Mouse (Mus musculus) liver, adult 2 months (tissue): ENCODE data around the gene Gja4. TPM values are rescaled to one million over a fixed set of nuclear protein-coding genes. Genes with fewer than 3 reads are reported as not detected.

ENCODE experiments used
- DNase-seq: peaks from one replicate; pipeline ENCODE4 v3.0.0-alpha.2; 2011; ENCODE audit warnings: low read depth, low spot score; ENCODE audit errors: extremely low read depth
- H3K27ac ChIP-seq: fragments of 200-500 bp; replicated peaks from 2 replicates; pipeline ENCODE4 v1.5.1; 2012; ENCODE audit warnings: low read depth, mild to moderate bottlenecking, control low read depth, inconsistent platforms, low read length; ENCODE audit not compliant: insufficient read depth
- H3K27me3 ChIP-seq: fragments of 200-500 bp; 2 replicates; pipeline ENCODE4 v1.6.1; 2012; ENCODE audit warnings: mild to moderate bottlenecking, moderate library complexity, low read length, inconsistent platforms; ENCODE audit not compliant: control insufficient read depth, insufficient read depth
- H3K36me3 ChIP-seq: fragments of 200-500 bp; 2 replicates; pipeline ENCODE4 v1.6.1; 2012; ENCODE audit warnings: low read length, inconsistent platforms; ENCODE audit not compliant: control insufficient read depth, insufficient read depth
- H3K4me1 ChIP-seq: fragments of 200-500 bp; 2 replicates; pipeline ENCODE4 v1.6.1; 2011; ENCODE audit warnings: low read length; ENCODE audit not compliant: control insufficient read depth, insufficient read depth
- H3K4me3 ChIP-seq: fragments of 200-500 bp; 2 replicates; pipeline ENCODE4 v1.5.1; 2011; ENCODE audit warnings: low read depth, mild to moderate bottlenecking, control low read depth, low read length, moderate library complexity; ENCODE audit not compliant: insufficient read depth
- H3K79me2 ChIP-seq: fragments of 200-500 bp; 2 replicates; pipeline ENCODE4 v1.6.1; 2012; ENCODE audit warnings: inconsistent platforms, mild to moderate bottlenecking, low read length, moderate library complexity; ENCODE audit not compliant: control insufficient read depth, insufficient read depth
- H3K9ac ChIP-seq: fragments of 200-500 bp; 2 replicates; pipeline ENCODE4 v1.6.1; 2012; ENCODE audit warnings: low read depth, mild to moderate bottlenecking, control low read depth, inconsistent platforms, low read length
- CTCF ChIP-seq: fragments of 200-500 bp; IDR thresholded peaks from 2 replicates; pipeline ENCODE4 v1.5.1; 2011; ENCODE audit warnings: low read depth, low read length, control low read depth
- POLR2A ChIP-seq: fragments of 200-500 bp; IDR thresholded peaks from 2 replicates; pipeline ENCODE4 v1.6.1; 2011; ENCODE audit warnings: low read length, control low read depth; ENCODE audit not compliant: insufficient read depth; ENCODE audit errors: extremely low read depth
- WGBS: fragments of 180-500 bp; shearing (Covaris S2); methylation state at CpG from one replicate; pipeline ENCODE4 v1.1.7; 2018; 5-methylcytosine and 5-hydroxymethylcytosine counted together
- polyA plus RNA-seq: library from polyadenylated mRNA; depleted of rRNA; stranded (reverse); fragments of >200 nt; gene quantifications from 2 replicates; pipeline ENCODE4 v1.2.3, GENCODE M21; 2012; rRNA removed
- total RNA-seq: library from RNA; depleted of rRNA; stranded (reverse); fragments of >200 nt; gene quantifications from 2 replicates; pipeline ENCODE4 v1.2.3, GENCODE M21; 2014; rRNA removed

Gene Gja4
- 1.5 and 1.9 TPM in 2 replicates for total RNA-seq
- polyA plus RNA-seq: 8.0 and 8.8 TPM in 2 replicates

GRCm38 (mm10) chr4:127313861-127314260 lies at the start of gene Gja4:
Gja4 (minus strand) TSS chr4:127314039.
- Histone ChIP-seq H3K4me1 (no peaks in the 10 kb centered on the region), H3K9ac (peak within 1 kb of the TSS; percentile 77), H3K36me3 (no peaks in the 10 kb centered on the region), H3K27ac (peak within 1 kb of the TSS; percentile 45), H3K27me3 (no peaks in the 10 kb centered on the region), H3K79me2 (no peaks in the 10 kb centered on the region), H3K4me3 (peak within 1 kb of the TSS; percentile 71)
- DNase-seq: peak; percentile 34
- peak; percentile 71 for TF ChIP-seq POLR2A
- peak; percentile 48 for TF ChIP-seq CTCF
- 2% methylated on average over 25 of the region's 25 CpGs for WGBS

- H3K9ac ChIP-seq: no peak overlapping the region
- TF ChIP-seq CTCF (peak; percentile 36; the same call in 1 of the 2 replicates), POLR2A (no peak)
- DNase-seq: no peak
- H3K4me1 ChIP-seq: no peaks in the 10 kb centered on the region
- no peak overlapping the region for H3K27ac ChIP-seq
- no peaks in the 10 kb centered on the region for H3K36me3 ChIP-seq
- H3K79me2 ChIP-seq: no peaks in the 10 kb centered on the region
- no peak overlapping the region for H3K4me3 ChIP-seq
- no peaks in the 10 kb centered on the region for H3K27me3 ChIP-seq
- 54% methylated on average over 4 of the region's 4 CpGs for WGBS
These were observed 49.5 kb upstream of the Gja4 start for GRCm38 (mm10) chr4:127363331-127363730.

GRCm38 (mm10) chr4:127362520-127362919 lies 48.7 kb upstream of the Gja4 start:
- H3K9ac ChIP-seq: no peak overlapping the region
- no peaks in the 10 kb centered on the region for H3K79me2 ChIP-seq
- DNase-seq: no peak
- H3K4me1 ChIP-seq: no peaks in the 10 kb centered on the region
- no peak overlapping the region for H3K27ac ChIP-seq
- H3K4me3 ChIP-seq: no peak overlapping the region
- TF ChIP-seq CTCF (no peak), POLR2A (no peak)
- H3K36me3 ChIP-seq: no peaks in the 10 kb centered on the region
- H3K27me3 ChIP-seq: no peaks in the 10 kb centered on the region
- 80% methylated on average over 3 of the region's 3 CpGs for WGBS

- TF ChIP-seq CTCF (no peak), POLR2A (no peak)
These were observed 44.2 kb upstream of the Gja4 start, which contains the start of gene Gjb5 for GRCm38 (mm10) chr4:127358018-127358417. Gjb5 (minus strand) TSS chr4:127358181.

GRCm38 (mm10) chr4:127354506-127355485 lies 41.0 kb upstream of the Gja4 start:
- no peak for DNase-seq
- Histone ChIP-seq H3K4me3 (no peak overlapping the region), H3K79me2 (no peaks in the 10 kb centered on the region), H3K27me3 (no peaks in the 10 kb centered on the region), H3K36me3 (no peaks in the 10 kb centered on the region), H3K4me1 (no peaks in the 10 kb centered on the region), H3K9ac (no peak overlapping the region), H3K27ac (no peak overlapping the region)
- TF ChIP-seq POLR2A: no peak
- no peak for TF ChIP-seq CTCF
- 54% methylated on average over 15 of the region's 15 CpGs for WGBS

More at GRCm38 (mm10) chr4:127358018-127358417, 44.2 kb upstream of the Gja4 start, which contains the start of gene Gjb5:
- Histone ChIP-seq H3K27ac (no peak within 1 kb of the TSS), H3K4me3 (no peak within 1 kb of the TSS), H3K27me3 (no peaks in the 10 kb centered on the region), H3K79me2 (no peaks in the 10 kb centered on the region), H3K9ac (no peak within 1 kb of the TSS), H3K36me3 (no peaks in the 10 kb centered on the region), H3K4me1 (no peaks in the 10 kb centered on the region)
- no peak for DNase-seq
- 30% methylated on average over 5 of the region's 5 CpGs for WGBS

GRCm38 (mm10) chr4:127353951-127354438 lies 40.2 kb upstream of the Gja4 start, which contains the start of gene Gjb4:
Gjb4 (minus strand) TSS chr4:127354081.
- no peak for DNase-seq
- no peak within 1 kb of the TSS for H3K4me3 ChIP-seq
- no peak within 1 kb of the TSS for H3K9ac ChIP-seq
- no peaks in the 10 kb centered on the region for H3K79me2 ChIP-seq
- no peak for TF ChIP-seq CTCF
- TF ChIP-seq POLR2A: no peak
- no peaks in the 10 kb centered on the region for H3K4me1 ChIP-seq
- H3K27ac ChIP-seq: no peak within 1 kb of the TSS
- WGBS: 75% methylated on average over 8 of the region's 8 CpGs
- no peaks in the 10 kb centered on the region for H3K27me3 ChIP-seq
- H3K36me3 ChIP-seq: no peaks in the 10 kb centered on the region
